Mouse (Mus musculus): ENCODE data around the gene Sec1.
A peak's percentile ranks its signal among the peaks of the same experiment; 100 is the strongest.

Gene Sec1

GRCm38 (mm10) chr7:45693921-45694591 lies at the start of gene Sec1:
Gene Sec1 (minus strand): TSS chr7:45694402.
- no peak for DNase-seq

DNA sequence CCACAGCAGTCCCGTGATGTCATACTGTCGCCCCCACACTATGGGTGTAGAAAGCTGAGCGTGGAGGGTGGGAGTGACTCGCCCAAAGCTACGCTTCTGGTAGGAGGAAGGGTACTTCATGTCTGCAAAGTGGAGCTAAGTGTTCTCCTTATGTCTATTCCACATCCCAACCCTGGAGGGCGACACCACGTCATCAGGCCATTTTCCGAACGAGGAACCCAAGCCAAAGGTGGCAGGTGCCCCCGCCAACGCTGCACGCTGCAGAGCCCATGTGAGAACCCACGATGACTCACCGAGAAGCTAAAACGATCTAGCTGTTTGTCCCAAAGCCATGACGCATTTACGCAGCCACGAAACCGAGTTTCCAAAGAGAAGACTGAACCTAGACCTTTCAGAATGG lies 48.1 kb upstream of the Sec1 start:
- peak; percentile 50 to 57 for DNase-seq

DNA sequence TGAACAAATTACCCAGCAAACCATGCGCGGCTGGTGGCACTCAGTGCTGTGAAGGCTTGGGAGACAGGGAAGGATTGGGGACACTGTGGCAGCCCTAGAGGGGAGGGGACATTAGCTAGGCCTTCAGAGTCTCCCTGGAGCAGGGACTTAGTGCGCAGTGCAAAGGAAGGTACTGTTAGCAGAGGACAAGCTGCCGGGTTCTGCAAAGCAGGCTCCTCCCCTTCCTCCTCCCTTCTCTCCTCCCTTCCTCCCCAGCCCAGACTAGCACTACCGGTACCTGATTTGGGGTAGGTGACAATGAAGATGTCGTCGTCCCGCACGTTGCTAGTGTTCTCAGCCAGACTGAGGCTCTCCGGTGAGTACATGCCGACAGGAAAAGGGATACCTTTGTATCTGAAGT lies 47.6 kb upstream of the Sec1 start:
- DNase-seq, result peak; percentile 46 to 61

DNA sequence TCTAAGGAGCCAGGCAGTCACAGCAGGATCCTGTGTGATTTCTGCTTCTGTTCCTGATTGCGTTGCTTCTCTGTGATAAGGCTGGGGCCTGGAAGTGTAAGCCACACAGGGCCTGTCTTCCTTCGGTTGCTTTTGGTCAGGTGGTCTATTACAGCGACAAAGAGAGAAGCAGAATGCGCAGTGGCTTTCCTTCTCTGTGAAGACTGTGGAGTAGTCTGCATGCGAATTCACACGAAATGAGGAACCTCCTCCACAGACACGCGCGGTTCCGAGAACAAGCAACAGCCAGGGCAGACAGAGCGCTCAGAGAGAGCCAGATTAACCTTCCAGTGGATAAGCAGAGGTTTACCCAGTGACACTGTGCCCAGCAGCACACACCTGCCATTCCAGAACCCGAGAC lies 47.1 kb upstream of the Sec1 start:
- DNase-seq, result peak in 1 of 2 experiments; percentile 28

GRCm38 (mm10) chr7:45739820-45740219 lies 45.6 kb upstream of the Sec1 start:
- no peak for DNase-seq

DNA sequence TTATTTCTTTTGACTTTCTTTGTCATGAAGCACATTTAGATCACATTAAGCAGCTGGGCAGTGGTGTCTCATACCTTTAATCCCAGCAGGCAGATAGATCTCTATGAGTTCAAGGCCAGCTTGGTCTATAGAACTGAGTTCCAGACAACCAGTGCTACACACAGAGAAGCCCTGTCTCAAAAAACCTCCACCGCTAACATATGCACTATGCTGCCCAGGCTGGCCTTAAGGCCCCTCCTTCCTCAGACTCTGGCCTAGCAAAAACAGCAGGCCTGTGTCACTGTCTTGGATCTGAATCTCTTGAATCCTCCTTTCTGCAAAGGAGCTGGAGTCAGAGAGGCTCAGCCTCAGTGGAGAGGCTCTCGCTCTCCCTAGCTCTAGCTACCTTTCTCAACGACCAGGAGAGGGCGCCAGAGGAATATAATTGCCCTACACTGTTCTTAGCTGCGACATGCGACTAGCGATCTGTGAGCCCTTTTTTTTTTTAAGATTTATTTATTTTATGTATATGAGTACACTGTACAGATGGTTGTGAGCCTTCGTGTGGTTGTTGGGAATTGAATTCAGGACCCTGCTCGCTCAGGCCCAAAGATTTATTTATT lies 45.1 kb upstream of the Sec1 start:
- DNase-seq, result peak; percentile 89 to 90

- no peak for DNase-seq
These were observed 39.3 kb upstream of the Sec1 start for GRCm38 (mm10) chr7:45733477-45733876.

DNA sequence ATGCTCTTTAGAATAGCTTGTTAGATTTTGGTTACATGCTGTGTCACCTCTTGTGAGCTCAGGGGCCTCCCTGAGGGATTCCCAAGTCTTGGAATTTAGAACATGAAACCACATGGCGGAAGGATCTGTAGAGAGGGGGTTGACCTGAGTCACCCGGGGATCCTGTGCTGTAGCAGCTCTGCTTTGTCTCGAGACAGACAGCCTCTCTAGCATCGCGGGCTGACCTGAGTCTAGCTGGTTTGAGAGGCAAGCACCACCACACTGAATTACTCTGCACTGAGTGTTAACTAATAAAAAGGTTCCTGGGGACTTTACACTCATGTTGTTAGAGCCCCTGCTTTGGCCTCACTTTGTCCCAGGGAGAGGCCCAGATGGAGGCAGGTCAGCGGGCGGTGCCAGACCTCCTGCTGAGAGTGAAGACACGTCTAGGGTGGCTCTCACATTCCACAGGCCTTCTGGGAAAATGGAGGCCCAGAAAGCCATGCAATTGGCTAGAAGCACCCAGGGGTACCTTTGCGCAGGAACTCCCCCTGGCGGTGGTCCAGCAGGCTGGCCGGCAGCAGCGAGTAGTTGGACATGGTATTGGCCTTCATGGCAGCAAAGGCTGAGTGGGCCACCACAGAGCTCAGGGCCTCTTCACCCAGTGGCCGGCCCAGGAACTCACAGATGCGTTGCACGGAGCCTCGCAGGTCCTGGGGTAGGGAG lies 36.7 kb upstream of the Sec1 start:
- peak; percentile 56 to 60 for DNase-seq

GRCm38 (mm10) chr7:45727625-45728024 lies 33.4 kb upstream of the Sec1 start:
- no peak for DNase-seq

DNA sequence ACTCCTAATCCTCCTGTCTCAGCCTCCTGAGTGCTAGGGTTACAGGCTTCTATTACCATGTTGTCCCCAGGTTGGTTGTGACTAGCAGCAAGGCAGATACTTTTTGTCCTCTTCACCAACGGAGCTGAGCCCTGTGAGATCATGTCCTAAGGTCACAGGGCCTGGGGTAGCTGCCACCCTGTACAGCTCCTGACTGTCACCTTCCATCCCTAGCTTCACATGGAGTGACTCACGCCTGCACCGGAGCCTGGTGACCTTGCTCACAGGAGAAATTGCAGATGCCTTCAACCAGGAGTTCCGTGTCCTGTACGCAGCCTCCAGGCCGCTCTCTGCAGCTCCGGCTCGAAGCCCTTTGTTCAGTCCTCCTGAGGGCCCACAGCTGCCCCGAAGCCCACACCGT lies 32.2 kb upstream of the Sec1 start:
- no peak for DNase-seq

DNA sequence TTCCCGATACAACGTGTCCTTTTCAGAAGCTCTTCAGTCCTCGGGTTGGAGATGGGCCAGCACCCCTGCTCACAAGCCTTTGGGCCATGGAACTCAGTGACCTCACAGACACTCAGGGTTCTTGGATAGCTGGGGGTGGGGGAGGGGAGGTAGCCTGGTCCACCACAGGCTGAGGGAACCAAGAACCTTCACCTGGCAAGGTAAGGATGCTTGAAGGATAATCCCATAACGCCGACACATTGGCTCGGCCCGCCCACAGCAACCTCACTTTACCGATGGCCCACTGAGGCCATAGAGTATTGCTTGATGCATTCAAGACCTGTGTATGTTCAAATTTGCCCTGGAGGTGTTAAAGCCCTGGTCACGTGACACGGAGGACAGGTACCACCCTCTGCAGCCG lies 31.5 kb upstream of the Sec1 start, which contains the start of gene Spaca4:
TSS of gene Spaca4 (minus strand) at position 101 of the 400 bp plus-strand sequence.
- DNase-seq, result no peak

DNA sequence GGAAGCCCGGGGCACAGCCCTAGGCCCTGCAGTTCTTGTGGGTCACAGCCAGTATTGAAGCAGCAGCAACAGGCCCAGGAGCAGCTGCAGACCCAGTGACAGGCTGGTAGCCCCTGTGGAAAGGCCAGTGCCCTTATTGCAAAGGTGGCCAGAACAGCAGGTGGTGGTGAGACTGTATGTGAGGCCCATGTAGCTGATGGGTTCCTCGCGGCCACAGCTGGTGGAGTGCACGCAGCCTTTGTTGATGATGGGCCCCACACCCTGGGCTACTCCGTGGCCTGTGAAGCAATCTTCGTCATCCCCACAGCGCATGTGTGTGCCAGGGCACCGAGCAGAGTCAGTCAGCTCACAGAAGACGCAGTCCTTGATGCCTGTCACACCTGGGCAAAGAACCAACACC lies 30.9 kb upstream of the Sec1 start:
- DNase-seq, result no peak

- DNase-seq, result no peak
These were observed 29.6 kb upstream of the Sec1 start for GRCm38 (mm10) chr7:45723781-45724180.

DNA sequence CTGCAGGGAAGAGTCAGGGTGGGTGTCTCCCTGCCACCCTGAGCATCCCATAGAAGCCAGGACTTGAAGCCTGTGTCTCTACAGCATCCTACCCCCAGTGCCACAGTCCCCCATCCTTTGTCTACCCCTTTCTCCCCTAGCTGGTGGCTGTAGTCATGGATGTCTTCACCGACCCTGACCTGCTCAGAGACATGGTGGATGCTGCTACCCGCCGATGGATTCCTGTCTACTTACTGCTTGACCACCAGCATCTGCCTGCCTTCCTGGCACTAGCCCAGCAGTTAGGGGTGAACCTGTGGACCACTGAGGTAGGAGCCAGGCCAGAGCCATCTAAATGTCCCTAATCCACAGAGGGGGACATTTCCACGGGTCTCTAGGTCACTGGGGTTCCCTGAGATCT lies 29.1 kb upstream of the Sec1 start:
- no peak for DNase-seq

DNA sequence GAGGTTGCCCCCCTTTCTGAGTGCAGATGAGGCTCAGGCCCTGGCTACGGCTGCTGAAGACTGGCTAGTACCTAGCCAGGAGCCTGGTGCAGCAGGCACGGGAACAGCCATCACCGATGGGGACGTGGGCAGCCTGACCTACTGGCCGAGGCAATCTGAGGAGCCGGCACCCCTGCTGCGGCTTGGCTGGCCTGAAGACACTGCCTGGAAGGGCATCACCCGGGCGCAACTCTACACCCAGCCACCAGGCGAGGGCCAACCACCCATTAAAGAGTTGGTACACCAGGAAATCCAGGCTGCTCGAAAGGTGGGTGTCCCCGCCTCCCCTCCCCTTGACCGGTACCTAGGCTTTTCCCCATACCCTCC lies 28.1 kb upstream of the Sec1 start:
- no peak for DNase-seq

GRCm38 (mm10) chr7:45721642-45722347 lies 27.6 kb upstream of the Sec1 start:
- no peak for DNase-seq

GRCm38 (mm10) chr7:45721234-45721571 lies 27.0 kb upstream of the Sec1 start:
- no peak for DNase-seq

- no peak for DNase-seq
These were observed 26.4 kb upstream of the Sec1 start, which contains the start of gene Fam83e for GRCm38 (mm10) chr7:45720413-45721233. Gene Fam83e (plus strand): TSS chr7:45721212.

DNA sequence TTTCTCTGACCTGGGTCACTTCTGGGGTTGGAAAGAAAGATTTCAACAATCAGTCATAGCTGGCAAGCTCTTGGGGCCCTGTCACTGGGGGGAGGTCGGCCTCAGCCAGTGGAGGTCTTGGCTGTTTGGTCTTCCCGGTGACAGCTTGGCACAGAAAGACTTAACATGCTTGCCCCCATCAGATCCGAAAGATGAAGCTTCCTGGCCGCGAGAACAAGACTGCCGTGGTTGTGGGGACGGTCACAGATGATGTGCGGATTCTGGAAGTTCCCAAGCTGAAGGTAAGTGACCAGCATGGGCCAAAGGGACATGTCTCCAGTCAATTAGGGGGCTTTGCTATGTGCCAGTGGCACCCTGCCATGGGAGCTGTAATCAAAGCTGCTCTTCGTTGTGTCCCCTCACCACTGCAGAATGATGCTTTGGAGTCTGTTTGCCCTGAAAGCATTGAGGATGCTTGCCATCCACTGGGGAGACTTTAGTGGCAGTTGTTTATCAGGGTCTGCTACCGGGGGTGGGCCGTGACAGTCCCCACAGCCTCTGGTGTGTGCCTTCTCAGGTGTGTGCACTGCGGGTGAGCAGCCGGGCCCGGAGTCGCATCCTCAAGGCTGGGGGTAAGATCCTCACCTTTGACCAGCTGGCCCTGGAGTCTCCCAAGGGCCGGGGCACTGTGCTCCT lies 25.7 kb upstream of the Sec1 start:
- no peak for DNase-seq

GRCm38 (mm10) chr7:45719180-45719579 lies 25.0 kb upstream of the Sec1 start:
- no peak for DNase-seq

DNA sequence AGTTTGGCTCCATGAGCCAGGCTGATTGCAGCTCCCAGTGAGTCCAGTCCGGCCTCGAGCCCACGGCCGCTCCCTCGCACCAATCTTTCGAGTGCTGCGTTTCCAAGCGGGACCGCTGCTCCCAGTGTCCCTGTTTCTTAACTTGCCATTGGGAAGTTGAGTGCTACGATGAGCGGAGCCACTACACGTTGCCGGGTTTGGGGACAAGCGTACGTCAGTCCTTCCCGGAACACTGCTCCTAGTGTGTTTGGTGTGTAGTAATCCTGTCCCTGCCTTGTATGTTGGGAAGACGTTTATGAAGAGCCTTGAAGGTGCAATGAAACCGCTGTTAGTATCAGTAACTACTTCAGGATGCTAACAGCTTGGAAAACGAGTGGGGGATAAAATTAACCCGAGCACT lies 24.1 kb upstream of the Sec1 start:
- no peak for DNase-seq

- peak; percentile 99 for DNase-seq
These were observed 23.7 kb upstream of the Sec1 start, which contains the start of gene Sphk2 for GRCm38 (mm10) chr7:45717918-45718297. Gene Sphk2 (minus strand): TSS chr7:45718002.

All from B cell, adult 2 months (primary cell).